Mouse (Mus musculus): ENCODE measurements around the gene Slc38a2.

DNA sequence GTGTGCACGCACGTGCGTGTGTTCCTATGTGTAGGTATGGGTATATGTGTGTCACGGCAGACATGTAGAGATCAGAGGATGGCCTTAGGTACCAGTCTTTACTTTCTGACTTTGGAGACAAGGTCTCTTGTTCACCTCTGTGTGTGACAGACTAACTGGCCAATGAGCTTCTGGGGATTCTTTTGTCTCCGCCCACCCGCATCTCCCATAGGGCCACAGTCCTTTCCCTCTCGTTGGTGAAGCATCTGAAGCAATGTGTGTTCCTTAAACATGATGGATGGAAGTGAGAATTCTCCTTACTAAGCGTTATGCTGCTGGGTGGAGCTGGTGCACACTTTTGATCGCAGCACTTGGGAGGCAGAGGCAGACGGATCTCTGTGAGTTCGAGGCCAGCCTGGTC lies 24.5 kb downstream of the Slc38a2 start:
- no peak for TF ChIP-seq CTCF (conservative IDR thresholded peaks at IDR 0.05; ENCODE audit: low read length)
- no peak for TF ChIP-seq NANOG (IDR thresholded peaks at IDR 0.05; ENCODE audit: borderline replicate concordance, low read length)
